Mouse (Mus musculus) olfactory bulb, adult 2 months (tissue): ENCODE data around the gene Cpn1.

Source experiments
- CTCF ChIP-seq: fragments of 200-500 bp; IDR thresholded peaks from 2 replicates; pipeline ENCODE4 v1.5.1; 2012; ENCODE audit warnings: low read depth, mild to moderate bottlenecking, low read length, moderate library complexity; ENCODE audit not compliant: insufficient read depth
- POLR2A ChIP-seq: fragments of 200-500 bp; IDR thresholded peaks from 2 replicates; pipeline ENCODE4 v1.6.1; 2012; ENCODE audit warnings: mild to moderate bottlenecking, low read depth, low read length, moderate library complexity; ENCODE audit not compliant: insufficient read depth

GRCm38 (mm10) chr19:43977799-43978198 is 8.6 kb downstream of the Cpn1 start:
- TF ChIP-seq CTCF = no peak
- no peak for TF ChIP-seq POLR2A
